Mouse (Mus musculus) cortical plate, adult 2 months (tissue): ENCODE measurements around the gene Macrod2.

ENCODE experiments used
- CTCF ChIP-seq: fragments of 200-500 bp; IDR thresholded peaks from 2 replicates; pipeline ENCODE4 v1.5.1; 2011; ENCODE audit warnings: mild to moderate bottlenecking, control low read depth, low read length; ENCODE audit not compliant: insufficient read depth; ENCODE audit errors: extremely low read depth
- POLR2A ChIP-seq: fragments of 200-500 bp; IDR thresholded peaks from 2 replicates; pipeline ENCODE4 v1.6.1; 2011; ENCODE audit warnings: mild to moderate bottlenecking, low read length, control low read depth; ENCODE audit not compliant: insufficient read depth; ENCODE audit errors: extremely low read depth

- no peak for TF ChIP-seq CTCF
- no peak for TF ChIP-seq POLR2A
Measured at GRCm38 (mm10) chr2:141998901-141999300, 1603.8 kb downstream of the Macrod2 start.
